Mouse (Mus musculus) spleen, adult 18-20 months (tissue): ENCODE data around the gene Ifnar2.

Experiments
- DNase-seq, 2 experiments: peaks; one replicate each; pipeline ENCODE4 v3.0.0; 2022; ENCODE audit warnings: mixed read lengths in 2 of 2

Gene Ifnar2

DNA sequence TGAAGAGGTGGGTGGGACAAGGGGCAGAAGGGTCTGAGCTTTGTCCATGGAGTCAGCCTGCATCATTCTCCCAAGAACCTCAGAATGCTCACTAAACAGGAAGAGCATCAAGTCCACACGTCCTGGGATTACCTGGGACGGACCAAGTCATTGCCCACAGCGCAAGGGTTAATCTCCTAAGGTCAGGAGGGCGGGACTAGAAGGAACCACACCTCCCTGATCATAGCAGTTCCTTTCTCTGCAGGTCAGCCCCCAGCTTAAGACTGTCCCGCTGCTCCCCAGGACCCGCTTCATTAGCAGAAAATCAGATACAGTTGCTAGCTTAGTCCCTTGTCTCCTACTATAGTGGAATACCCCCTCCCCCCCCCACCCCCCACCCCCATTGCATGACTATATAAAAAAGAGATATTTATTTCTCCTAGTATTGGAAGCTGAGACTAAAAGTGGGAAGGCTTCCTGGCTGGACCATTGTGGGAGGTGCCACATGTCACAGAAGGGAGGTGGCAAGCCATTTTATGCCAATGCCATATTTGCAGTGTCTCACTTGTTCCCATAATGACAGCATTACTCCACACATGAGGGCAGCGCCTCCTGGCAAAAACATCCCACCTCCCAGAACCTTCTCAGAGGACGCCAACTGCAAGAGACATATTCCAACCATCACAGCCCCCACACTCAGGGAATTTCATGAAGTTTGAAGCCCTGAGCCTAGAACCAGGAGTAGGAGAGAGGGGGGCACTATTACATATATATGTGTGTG, 23.2 kb downstream of the Ifnar2 start:
- no peak for DNase-seq

DNA sequence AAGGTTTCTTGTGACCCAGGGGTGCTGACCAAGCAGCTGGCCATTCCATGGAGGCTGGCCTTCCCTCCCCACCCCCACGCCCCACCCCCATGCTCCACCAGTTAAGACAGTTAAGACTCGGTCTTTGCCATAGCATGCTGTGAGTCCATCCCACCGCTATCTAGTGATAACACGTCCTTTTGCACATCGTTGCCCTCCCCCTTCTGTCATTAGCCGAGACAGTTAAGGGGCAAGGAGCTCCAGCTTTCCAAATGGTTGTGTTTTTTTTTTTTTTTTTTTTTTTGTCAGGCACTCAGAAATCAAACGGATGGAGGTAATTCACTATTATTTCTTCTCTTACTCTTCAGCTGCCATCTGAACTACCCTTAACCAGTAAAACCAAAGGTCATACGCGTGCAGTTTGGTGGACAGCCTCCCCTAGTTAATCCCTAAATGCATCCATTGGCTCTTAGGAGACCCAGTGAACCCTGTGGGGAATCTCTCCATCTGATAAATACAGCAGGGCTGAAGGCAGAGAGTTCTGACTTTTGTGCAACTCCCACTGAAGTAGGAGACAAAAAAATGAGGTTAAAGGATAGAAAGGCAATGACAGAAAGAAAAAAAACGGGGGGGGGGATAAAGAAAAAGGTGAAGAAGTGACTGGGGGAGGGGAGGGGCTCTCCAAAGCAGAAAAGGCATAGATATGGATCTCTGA, 24.4 kb downstream of the Ifnar2 start:
- DNase-seq = no peak

DNA sequence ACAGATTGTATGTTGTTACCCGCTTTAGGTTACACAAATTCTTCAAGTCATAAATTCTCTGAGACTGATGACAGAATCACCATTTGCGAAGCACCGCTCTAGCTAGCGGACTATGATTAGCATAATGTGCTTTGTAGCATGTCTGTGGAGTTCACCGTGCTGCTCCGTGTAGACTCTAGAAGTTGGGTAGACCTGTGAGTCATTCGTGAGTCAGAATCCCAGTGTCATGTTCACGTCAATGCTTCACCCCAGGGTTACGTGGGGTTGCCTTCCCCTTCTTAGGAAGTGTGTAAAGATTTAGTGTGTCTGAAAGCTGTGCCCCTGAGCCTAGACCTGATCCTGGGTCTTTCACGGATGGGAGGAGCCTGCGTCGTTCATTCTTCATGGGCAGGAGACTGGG, 25.4 kb downstream of the Ifnar2 start:
- DNase-seq = no peak

DNA sequence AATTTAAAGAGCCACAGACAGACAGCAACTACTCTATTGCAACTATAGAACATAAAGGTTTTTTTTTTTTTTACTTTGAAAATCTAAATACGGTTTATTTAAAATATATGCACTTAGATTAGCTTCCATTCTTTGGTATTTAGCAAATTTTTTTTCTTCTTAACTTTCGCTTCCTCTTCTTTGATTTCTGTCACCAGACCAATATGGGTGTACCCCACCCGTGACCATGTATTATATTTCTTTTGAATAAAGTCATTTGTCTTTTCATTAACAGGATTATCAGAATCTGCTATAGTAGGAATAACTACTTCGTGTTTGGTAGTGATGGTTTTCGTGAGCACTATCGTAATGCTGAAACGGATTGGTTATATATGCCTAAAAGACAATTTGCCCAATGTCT, 26.4 kb downstream of the Ifnar2 start:
- no peak for DNase-seq

DNA sequence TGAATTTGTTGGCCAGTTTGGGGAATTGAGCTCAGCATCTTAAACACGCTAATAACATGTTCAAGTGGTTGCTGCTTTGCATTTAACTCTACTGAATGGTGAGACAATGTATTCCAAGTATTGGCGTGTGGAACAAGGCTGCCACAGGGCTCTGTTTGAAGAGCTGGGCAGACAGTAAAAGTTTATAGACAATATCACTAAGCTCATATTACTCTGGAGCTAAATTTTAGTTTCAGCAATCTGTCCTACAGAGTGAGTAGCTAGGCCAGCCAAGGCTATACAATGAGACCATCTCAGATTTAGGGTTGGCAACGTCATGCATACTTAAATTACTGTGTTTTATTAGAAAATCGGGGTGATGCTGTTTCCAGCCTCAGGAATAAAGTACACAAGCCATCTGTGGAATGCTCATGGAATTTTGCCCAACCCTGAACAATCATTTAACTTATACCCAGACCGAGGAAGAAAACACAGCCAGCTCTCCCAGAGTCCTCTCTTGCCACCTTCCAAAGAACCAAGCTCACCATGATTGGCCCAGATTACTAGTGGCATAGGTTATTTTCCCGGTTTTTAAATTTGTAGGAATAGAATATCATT, 29.1 kb downstream of the Ifnar2 start:
- DNase-seq = no peak

DNA sequence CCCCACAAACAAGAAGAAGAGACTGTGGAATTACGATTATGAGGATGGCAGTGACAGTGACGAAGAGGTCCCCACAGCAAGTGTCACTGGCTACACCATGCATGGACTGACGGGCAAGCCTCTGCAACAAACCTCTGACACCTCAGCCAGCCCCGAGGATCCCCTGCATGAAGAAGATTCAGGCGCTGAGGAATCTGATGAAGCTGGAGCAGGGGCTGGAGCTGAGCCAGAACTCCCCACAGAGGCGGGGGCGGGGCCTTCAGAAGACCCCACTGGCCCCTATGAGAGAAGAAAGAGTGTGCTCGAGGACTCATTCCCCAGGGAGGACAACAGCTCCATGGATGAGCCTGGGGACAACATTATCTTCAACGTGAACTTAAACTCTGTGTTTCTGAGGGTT, 31.2 kb downstream of the Ifnar2 start:
- no peak for DNase-seq

DNA sequence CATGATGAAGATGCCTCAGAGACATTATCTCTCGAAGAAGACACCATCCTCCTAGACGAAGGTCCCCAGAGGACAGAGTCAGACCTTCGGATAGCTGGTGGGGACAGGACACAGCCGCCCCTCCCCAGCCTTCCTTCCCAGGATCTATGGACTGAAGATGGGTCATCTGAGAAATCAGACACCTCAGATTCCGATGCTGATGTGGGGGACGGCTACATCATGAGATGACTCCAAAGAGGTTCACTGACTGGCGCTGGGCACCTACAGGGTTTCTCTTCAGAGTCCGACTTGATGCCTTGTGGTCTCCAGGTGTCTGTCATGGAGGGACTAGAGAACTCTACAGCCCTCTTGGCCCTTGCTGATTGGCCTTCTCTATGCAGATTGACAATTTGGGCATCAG, 31.6 kb downstream of the Ifnar2 start:
- DNase-seq = no peak

DNA sequence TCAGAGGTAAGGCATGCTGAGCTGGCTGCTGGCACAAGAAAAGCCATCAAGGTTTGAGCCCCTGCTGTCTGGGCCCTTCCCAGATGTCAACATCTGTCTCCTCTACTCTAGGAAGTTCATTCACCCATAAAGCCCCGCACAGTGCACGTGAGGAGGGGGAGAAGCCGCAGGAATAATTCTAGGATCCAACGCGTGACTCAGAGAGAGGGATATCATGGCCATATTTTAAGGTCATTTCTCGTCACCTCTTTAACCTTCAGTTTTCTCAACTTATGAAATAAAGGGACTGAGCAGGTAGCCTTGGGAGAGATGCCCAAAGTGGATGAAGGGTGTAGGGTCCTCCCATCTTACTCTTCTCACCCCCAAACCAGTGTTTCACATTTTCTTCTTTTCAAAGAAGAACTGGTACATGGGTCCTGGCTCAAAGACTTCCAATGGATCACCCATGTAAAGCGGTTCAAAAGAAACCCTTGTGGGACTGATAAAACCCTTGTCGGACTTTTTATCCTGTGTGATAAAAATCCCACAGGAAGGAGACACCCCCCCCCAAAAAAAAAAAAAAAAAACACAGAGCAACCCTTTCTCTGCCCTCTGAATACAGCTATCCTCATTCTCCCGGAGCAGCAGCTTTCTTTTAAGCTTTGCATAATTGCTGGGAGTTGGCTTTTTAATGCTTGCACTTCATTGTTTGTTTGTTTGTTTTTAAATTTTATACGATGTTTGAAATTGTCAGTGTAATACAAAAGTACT, 32.4 kb downstream of the Ifnar2 start:
- no peak for DNase-seq

DNA sequence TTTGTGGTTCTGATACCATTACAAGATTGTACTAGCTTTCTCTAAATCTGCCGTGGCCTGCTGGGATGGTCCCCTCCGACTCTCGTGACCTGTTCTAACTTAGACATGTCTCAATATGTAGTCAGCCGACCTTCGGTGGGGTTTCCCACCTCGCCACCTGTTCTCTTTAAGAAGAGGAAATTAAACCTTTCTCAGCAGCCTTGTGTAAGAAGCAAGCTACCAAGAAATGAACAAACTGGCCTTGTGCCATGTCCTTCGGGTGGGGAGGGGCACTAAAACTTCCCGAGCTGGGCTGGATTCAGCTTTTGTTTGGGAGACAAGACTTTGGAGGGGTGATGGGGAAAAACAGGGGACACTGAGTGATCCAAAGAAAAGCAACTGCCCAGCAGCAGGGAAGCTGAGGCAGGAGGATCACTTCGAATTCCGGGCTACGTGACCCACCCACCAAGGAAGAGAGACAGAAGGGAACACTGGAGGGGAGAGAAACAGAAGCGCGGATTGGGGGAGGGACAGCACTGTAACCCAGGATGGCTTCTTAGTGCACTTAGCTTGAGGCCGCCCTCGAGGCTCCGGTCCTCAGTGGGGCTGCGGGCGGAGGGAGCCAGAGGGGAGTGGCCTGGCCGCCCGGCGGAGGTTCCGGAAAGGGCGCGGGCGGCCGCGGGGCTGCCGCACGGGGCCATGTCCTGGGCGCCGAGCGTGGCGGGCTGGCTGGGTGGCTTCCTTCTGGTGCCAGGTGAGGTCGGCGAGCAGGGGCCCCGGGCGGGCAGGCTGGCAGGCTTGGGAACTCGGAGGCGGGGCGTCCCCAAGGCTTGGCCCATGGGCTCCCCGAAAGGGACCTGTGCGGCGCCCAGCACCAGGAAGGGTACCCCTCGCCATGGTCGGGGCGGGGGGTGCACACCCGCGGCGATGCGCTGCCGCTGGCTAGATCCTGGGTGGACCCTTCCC, 33.3 kb downstream of the Ifnar2 start, which contains the start of gene Il10rb:
TSS of gene Il10rb (plus strand) at position 525 of the 945 bp plus-strand sequence.
- peak; percentile 87 for DNase-seq

DNA sequence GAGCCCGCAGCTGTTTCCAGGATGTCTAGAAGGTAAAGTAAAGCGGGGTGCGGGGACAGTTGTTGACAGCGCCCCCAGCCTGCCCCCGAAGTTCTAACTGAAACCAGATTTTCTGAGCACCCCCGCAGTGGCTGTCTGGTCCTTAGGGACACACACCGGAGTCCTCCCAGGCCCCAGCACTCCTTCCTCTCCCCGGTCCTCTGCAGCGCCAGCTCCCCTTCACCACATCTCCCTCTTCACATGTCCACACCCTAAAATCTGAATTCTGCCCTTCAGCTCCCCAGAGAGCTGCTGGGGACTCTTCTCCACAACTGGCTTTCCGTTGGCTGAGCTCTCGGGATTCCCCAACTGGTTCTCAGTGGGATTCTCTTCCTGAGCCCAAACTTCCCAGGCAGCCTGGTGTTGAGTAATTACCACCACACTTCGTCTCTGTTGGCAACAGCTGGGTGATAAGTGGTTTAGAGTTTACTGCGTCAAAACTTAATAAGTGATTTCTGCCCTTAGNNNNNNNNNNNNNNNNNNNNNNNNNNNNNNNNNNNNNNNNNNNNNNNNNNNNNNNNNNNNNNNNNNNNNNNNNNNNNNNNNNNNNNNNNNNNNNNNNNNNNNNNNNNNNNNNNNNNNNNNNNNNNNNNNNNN, 34.1 kb downstream of the Ifnar2 start:
- no peak for DNase-seq

DNA sequence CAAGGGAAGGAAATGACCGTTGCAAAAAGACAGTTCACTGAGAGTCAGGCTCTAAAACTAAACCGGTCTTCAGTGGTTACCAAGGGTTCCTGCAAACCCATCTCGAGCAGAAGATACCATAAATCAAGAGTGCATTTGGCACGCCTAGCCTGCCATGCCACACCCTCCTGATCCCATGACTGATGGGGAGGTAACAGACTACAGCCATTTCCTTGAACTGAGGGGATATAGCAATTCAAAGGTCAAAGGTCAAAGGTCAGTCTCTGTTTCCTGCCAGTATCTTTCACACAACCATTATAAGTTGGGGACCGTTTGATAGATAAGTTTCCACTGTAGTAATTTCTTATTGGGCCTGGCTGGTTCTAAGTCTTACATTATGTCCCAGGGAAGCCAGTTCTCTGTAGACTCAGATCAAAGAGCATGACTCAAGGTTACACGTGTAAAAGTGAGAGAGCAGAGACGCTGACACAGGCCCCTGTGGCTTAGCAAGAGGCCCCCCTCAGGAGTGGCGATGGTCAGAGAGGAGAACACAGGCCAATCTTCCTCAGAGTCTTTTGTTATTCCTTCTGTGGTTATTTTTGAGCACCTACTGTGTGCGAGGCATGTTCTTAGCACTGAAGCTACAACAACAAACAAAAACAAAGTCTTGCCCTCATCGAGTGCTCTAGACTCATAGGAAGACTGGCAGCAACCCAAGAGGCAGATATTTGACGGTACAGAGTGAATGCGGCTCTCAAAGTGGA, 40.7 kb downstream of the Ifnar2 start:
- no peak for DNase-seq

DNA sequence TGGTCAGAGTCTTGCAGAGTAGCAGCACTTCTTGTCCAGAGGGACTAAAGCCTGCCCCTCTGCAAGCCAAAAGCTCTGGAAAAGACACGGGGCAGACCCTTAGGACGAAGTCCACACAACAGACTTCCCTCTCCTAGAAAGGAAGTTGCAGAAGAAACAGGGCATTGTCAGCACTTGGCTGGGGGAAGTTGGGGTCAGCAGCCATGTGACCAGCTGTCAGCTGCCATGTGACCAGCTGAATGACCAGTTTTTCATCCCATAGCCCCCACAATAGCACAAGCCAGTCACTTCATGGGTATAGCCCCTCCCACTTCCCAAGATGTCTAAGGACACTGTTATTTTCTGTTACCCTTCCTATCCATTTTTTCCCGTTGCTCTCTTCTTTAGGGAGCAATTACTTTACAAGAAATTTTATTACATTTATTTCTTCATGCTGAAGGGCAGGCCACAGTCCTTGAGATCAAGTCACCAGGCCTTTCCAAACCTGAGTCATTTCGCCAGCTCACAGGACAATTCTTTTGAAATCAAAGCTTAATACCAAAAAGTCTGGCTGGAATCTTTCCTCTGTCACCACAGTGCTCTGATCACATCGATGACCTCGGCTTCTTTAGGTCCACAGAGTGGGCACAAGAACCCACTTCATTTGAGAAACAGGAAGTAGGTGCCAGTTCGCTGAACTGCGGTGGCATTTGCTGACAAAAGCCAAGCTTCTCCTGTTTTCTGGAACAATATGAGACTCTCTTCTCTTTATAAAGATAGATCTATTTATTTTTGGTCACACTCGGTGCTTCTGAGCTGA, 43.0 kb downstream of the Ifnar2 start:
- no peak for DNase-seq

DNA sequence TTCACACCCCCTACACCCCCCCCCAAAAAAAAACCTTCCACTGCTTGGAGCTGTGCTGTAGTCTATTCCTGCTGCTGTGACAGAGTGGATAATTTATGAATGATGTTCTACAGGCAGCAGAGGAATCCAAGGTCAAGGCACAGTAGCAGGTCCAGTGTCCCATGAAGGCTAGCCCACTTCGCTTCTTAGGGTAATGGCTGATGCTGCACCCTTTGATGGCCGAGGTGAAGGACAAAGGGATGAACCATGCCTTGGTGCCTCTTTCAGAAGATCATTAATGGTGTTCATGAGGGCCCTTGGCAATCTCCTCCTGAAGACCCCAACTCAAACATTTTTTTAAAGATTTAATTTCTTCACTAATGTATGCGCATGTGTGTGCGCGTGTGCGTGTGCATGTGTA, 43.8 kb downstream of the Ifnar2 start:
- no peak for DNase-seq

DNA sequence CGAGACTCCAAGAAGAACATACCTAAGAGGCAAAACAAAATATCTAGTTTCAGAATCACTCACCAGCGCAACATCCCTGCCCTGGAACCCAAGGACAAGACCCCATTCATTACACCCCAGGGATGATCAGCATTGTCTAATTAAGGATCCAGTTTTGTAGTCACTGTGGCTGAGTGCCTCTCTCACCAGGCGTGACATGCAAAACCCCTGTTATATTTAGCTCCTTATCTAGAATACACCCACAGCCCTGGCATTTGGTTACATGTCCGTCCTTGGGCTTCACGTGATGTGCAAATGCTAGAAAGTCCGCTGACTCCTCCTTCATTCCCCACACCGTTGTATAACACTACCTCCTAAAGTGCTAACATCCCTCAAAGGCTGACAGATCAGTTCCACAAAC, 44.4 kb downstream of the Ifnar2 start:
- DNase-seq = peak; percentile 38 to 47

DNA sequence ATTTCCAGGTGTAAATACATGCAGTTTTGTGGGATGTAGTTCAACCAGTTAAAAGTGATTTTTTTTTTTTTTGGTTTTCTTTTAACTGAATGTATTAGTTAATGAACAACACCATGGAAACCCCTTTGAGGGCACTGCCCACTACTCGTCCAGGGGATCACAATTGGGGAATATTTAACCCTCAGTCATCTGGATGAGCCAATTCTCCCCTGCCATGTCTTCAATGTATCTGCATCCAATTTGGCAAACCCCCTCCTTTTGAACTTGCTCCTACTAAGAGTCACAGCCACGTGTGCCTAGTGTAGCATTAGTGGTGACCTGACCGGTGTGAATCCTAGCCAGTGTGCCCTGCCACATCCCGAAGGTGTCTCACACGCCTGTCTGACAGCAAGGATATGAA, 45.9 kb downstream of the Ifnar2 start:
- DNase-seq = no peak

DNA sequence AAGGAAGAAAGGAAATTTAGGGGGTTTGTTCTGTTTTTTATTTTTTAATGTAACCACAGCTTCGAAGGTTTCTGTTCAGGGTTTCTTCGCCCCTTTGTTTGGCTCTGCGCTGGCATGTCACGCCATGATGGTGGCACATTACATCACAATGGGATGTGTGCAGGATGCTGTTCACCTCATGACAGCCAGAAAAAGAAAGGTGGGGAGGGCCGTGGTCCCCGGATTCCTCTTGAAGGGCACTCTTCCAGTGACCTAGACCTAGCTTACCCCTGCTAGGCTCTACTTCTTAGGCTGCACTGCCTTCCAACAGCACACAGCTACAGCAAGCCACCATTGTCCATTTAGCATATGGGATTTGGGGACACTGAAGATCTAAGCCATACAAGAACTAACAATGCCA, 53.2 kb downstream of the Ifnar2 start:
- DNase-seq = no peak

DNA sequence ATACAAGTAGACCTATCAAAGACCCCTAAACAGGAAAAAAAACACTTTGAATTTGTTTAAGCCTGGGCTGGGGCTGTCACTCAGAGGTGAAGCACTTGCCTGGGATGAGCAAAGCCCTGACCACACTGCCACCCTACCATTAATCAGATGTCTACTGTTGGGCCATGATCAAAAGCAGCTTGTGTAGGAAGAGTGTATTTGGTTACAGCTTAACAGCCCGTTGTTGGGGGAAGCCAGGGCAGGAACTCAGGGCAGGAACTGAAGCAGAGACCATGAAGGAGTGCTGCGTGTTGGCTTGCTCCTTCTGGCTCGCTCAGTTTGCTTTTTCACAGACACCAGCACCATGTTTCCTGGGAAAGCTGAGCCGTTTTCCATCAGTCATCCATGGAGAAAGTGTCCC, 54.0 kb downstream of the Ifnar2 start:
- no peak for DNase-seq

DNA sequence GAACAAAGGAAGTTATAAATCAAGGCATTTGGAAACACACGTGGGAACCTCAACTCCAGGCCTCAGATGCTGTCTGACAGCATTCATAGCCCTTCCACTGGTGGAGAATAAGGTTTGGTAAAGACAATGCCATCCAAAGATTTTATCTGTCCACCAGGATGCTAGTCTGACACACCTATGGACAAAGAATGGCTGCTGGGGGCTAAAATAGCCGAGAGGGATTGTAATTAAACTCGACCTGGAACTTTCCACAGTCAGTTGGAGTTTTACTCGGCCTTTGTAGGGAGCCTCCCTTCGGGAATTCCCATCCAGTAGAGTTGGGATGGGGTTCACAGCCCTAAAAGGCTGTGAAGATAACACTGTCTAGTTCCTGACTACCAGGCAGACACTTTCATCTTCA, 54.9 kb downstream of the Ifnar2 start:
- no peak for DNase-seq

DNA sequence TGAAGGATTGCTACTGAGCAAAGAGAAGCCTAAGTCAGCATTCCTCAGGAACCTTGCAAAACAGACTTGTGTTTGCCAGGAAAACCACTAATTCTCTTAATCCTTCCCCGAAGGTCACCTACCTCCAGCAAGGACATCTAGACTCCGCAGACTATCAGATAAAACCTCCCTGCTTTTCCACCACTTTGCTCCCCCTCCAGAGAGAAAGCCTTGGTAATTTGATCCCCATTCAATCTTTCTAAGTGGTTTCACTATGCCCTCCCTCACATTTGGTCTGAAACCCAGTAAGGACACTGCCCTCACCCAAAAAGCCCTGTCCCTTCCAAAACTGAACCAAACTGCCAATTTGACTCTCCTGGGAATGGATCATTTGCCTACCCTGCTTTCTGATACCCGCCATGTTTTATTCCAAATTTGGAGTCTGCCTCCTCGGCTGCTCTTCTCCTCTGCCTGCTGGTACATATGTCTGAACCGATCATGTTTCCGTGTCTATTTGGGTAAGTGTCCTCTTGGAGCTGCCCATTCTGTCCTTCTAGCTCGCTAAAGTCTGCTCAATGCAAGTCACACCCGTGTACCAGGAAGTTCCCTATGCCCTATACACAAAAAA, 55.8 kb downstream of the Ifnar2 start:
- DNase-seq = no peak
